Mouse (Mus musculus) liver, embryonic 12.5 days (tissue): ENCODE data around the gene Retreg2. TPM values are rescaled to one million over a fixed set of nuclear protein-coding genes. Genes with fewer than 3 reads are reported as not detected.

Experiments
- ATAC-seq: fragments of 200-750 bp; cut with Nextera tagmentation; 2 replicates; pipeline ENCODE4 v1.8.0; 2017; ENCODE audit warnings: moderate number of reproducible peaks, mild to moderate bottlenecking, moderate library complexity
- H3K27ac ChIP-seq: fragments of 300-500 bp; sonication (generic); 2 replicates; pipeline ENCODE4 v1.5.1; 2016; ENCODE audit warnings: mild to moderate bottlenecking
- H3K27me3 ChIP-seq: fragments of 300-500 bp; sonication (generic); replicated peaks from 2 replicates; pipeline ENCODE4 v1.6.1; 2016; ENCODE audit warnings: mild to moderate bottlenecking, moderate library complexity
- H3K36me3 ChIP-seq: fragments of 300-500 bp; sonication (generic); 2 replicates; pipeline ENCODE4 v1.6.1; 2016; ENCODE audit warnings: mild to moderate bottlenecking, moderate library complexity
- H3K4me1 ChIP-seq: fragments of 300-500 bp; sonication (generic); 2 replicates; pipeline ENCODE4 v1.6.1; 2016
- H3K4me2 ChIP-seq: fragments of 300-500 bp; sonication (generic); 2 replicates; pipeline ENCODE4 v1.6.1; 2016; ENCODE audit warnings: mild to moderate bottlenecking, moderate library complexity
- H3K4me3 ChIP-seq: fragments of 300-500 bp; sonication (generic); 2 replicates; pipeline ENCODE4 v1.5.1; 2016; ENCODE audit warnings: mild to moderate bottlenecking, moderate library complexity
- H3K9ac ChIP-seq: fragments of 300-500 bp; sonication (generic); 2 replicates; pipeline ENCODE4 v1.6.1; 2016; ENCODE audit warnings: mild to moderate bottlenecking, moderate library complexity
- H3K9me3 ChIP-seq: fragments of 300-500 bp; sonication (generic); replicated peaks from 2 replicates; pipeline ENCODE4 v1.6.1; 2016; ENCODE audit warnings: mild to moderate bottlenecking, moderate library complexity
- WGBS: fragments of 180-500 bp; shearing (Covaris S2); methylation state at CpG from one replicate; pipeline ENCODE4 v1.1.7; 2016; ENCODE audit not compliant: insufficient replicate concordance; 5-methylcytosine and 5-hydroxymethylcytosine counted together
- polyA plus RNA-seq: library from polyadenylated mRNA; unstranded; fragments of >200 nt; fragmentation: Nextera tagmentation; extraction: Ambion mirVana; gene quantifications from 2 replicates; pipeline ENCODE4 v1.2.1, GENCODE M21; 2016

Gene Retreg2
- polyA plus RNA-seq, 1 experiment from 2014 or later, result 69.4 TPM

DNA sequence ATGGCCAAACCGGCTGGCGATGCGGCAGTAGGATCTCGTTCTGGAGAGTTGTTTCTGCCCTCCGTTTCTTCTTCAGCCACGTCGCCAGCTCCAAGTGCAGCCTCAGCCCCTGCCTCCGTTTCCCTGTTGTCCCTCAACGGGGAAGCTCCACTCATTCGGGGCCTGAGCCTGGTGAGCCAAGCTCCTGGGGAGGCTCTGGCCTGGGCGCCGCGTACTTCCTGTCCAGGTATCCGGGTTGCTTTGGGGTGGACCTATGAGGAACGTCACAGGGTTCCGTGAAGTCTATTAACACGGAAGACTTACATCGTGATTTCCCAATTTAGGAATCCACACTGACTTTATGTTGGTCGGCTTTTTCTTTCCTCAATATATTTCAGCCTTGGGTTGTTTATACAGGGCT lies 49.9 kb downstream of the Retreg2 start:
- Histone ChIP-seq H3K4me3 (peak overlapping the region; percentile 84), H3K27ac (peak overlapping the region; percentile 96), H3K4me1 (peaks cover 50% of the 10 kb centered on the region), H3K4me2 (peak overlapping the region; percentile 93), H3K9ac (peak overlapping the region; percentile 94), H3K27me3 (no peaks in the 10 kb centered on the region), H3K9me3 (no peaks in the 10 kb centered on the region), H3K36me3 (peaks cover 51% of the 10 kb centered on the region)
- WGBS, result under 1% methylated on average over 19 of the region's 19 CpGs
- peak; percentile 26; the same call in 1 of the 2 replicates for ATAC-seq

Other genes starting within 250 kb of the Retreg2 start
- not detected in 2 replicates for gene Cryba2, start 249.6 kb upstream of the Retreg2 start, polyA plus RNA-seq
- gene Cfap65, start 207.2 kb upstream of the Retreg2 start, polyA plus RNA-seq, result not detected in 2 replicates
- gene Ihh, start 191.1 kb upstream of the Retreg2 start, polyA plus RNA-seq, result 2.9 and 3.0 TPM in 2 replicates
- 6.7 and 6.8 TPM in 2 replicates for gene Nhej1, start 17.6 kb upstream of the Retreg2 start, polyA plus RNA-seq
- 0.36 and 1.1 TPM in 2 replicates for gene Slc23a3, start 8.9 kb upstream of the Retreg2 start, polyA plus RNA-seq
- gene Cnppd1, start 67 bp upstream of the Retreg2 start, polyA plus RNA-seq, result 53.2 and 54.0 TPM in 2 replicates
- gene Zfand2b, start 25.9 kb downstream of the Retreg2 start, polyA plus RNA-seq, result 43.5 and 46.3 TPM in 2 replicates
- gene Abcb6, start 37.6 kb downstream of the Retreg2 start, polyA plus RNA-seq, result 82.0 and 86.2 TPM in 2 replicates
- gene Ankzf1, start 49.4 kb downstream of the Retreg2 start, polyA plus RNA-seq, result 13.4 and 14.5 TPM in 2 replicates
- gene Atg9a, start 49.4 kb downstream of the Retreg2 start, polyA plus RNA-seq, result 26.2 and 27.3 TPM in 2 replicates
- 5.2 and 6.1 TPM in 2 replicates for gene Glb1l, start 68.0 kb downstream of the Retreg2 start, polyA plus RNA-seq
- 107 and 110 TPM in 2 replicates for gene Stk16, start 68.1 kb downstream of the Retreg2 start, polyA plus RNA-seq
- 465 and 490 TPM in 2 replicates for gene Tuba4a, start 77.1 kb downstream of the Retreg2 start, polyA plus RNA-seq
- not detected in 2 replicates for gene A630095N17Rik, start 89.3 kb downstream of the Retreg2 start, polyA plus RNA-seq
- gene Dnajb2, start 93.6 kb downstream of the Retreg2 start, polyA plus RNA-seq, result 27.2 and 27.8 TPM in 2 replicates
- 0.79 and 0.82 TPM in 2 replicates for gene Ptprn, start 121.7 kb downstream of the Retreg2 start, polyA plus RNA-seq
- 0.32 TPM in 1 of 2 replicates, not detected in the other for gene Resp18, start 135.6 kb downstream of the Retreg2 start, polyA plus RNA-seq
- gene Dnpep, start 175.2 kb downstream of the Retreg2 start, polyA plus RNA-seq, result 66.3 and 67.4 TPM in 2 replicates
- 6.9 and 7.4 TPM in 2 replicates for gene Des, start 217.6 kb downstream of the Retreg2 start, polyA plus RNA-seq
- 11.4 and 14.3 TPM in 2 replicates for gene Speg, start 232.5 kb downstream of the Retreg2 start, polyA plus RNA-seq